Mouse (Mus musculus) embryonic facial prominence, embryonic 12.5 days (tissue): ENCODE data around the gene 2010111I01Rik. TPM values are rescaled to one million over a fixed set of nuclear protein-coding genes. Genes with fewer than 3 reads are reported as not detected.
"Not testable (repeated sequence)": the region's sequence is repeated elsewhere in the genome, so short reads cannot be mapped to it uniquely, and the experiment has no call there.

Source experiments
- ATAC-seq: fragments of 200-750 bp; cut with Nextera tagmentation; 2 replicates; pipeline ENCODE4 v1.8.0; 2017; ENCODE audit not compliant: insufficient number of reproducible peaks, insufficient read depth, low FRiP score, low TSS enrichment
- H3K27ac ChIP-seq: fragments of 300-500 bp; sonication (generic); 2 replicates; pipeline ENCODE4 v1.5.1; 2016; ENCODE audit warnings: mild to moderate bottlenecking
- H3K27me3 ChIP-seq: fragments of 300-500 bp; sonication (generic); 2 replicates; pipeline ENCODE4 v1.6.1; 2016; ENCODE audit warnings: mild to moderate bottlenecking, moderate library complexity
- H3K36me3 ChIP-seq: fragments of 300-500 bp; sonication (generic); 2 replicates; pipeline ENCODE4 v1.6.1; 2016; ENCODE audit warnings: mild to moderate bottlenecking
- H3K4me1 ChIP-seq: fragments of 300-500 bp; sonication (generic); 2 replicates; pipeline ENCODE4 v1.6.1; 2016
- H3K4me2 ChIP-seq: fragments of 300-500 bp; sonication (generic); replicated peaks from 2 replicates; pipeline ENCODE4 v1.6.1; 2016; ENCODE audit warnings: mild to moderate bottlenecking, moderate library complexity
- H3K4me3 ChIP-seq: fragments of 300-500 bp; sonication (generic); 2 replicates; pipeline ENCODE4 v1.5.1; 2016; ENCODE audit warnings: mild to moderate bottlenecking
- H3K9ac ChIP-seq: fragments of 300-500 bp; sonication (generic); 2 replicates; pipeline ENCODE4 v1.6.1; 2016; ENCODE audit warnings: mild to moderate bottlenecking, moderate library complexity
- H3K9me3 ChIP-seq: fragments of 300-500 bp; sonication (generic); 2 replicates; pipeline ENCODE4 v1.6.1; 2016; ENCODE audit warnings: mild to moderate bottlenecking, moderate library complexity
- WGBS: fragments of 180-500 bp; shearing (Covaris S2); methylation state at CpG from one replicate; pipeline ENCODE4 v1.1.7; 2016; 5-methylcytosine and 5-hydroxymethylcytosine counted together
- polyA plus RNA-seq: library from polyadenylated mRNA; unstranded; fragments of >200 nt; fragmentation: Nextera tagmentation; extraction: Ambion mirVana; gene quantifications from 2 replicates; pipeline ENCODE4 v1.2.1, GENCODE M21; 2016

2010111I01Rik gene
- polyA plus RNA-seq, 1 experiment from 2014 or later = 144 TPM

DNA sequence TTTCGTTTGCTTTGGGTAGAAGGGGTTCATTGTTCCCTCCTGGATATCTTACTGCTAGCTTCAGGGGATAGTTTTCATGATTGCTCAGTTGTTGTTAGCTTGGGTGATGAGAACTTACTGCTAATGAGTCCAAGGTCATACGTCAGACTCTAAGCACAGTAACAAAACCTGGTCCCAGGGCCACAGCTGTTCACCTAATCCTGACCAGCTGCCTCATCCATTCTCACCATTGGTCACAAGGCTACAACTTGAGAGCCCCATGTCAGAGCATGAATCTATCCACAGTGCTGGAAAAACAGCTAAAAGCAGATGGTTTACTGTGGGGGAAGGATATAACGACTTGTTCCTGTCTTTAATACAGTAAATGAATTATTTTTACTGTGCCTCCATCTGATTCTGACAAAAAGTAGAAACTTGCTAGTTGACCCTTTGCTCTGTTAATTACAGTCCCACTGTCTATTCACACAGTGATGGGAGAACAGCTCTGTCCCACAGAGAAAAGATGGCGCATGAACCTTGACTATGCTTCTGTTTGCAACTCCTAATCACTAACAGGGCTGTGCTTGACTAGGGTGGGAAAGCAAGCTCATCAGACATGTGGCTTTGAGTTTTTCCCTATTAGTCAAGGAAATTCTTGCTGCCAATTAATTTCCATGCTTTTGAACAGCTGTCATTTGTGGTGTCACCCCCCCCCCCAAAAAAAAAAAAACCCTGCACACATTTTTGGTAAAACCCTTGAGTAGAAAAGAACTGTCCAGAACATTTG is 103.9 kb downstream of the 2010111I01Rik start:
- H3K27ac ChIP-seq = 0 out of 2 replicates have a peak overlapping the region, but pooled peaks have one; percentile 0

DNA sequence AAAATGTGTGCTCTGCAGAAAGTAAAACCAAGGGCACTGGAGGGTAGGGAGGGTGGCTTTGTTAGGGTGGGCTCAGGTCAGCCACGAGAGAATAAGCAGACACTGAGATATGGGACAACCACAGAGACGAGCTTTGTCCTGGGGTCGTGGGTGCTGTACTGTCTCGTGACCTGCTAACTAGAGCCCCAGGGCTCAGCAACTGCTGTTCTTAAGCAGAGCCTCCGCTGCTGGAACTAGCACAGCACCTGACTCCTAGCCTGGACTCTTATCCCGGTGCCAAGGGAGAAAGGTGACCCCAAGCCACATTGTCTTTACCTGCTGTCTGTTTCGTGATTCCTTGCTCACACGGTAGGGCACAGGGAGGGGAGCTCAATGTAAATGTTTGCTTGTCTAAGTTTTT is 107.2 kb downstream of the 2010111I01Rik start:
- Histone ChIP-seq H3K27ac (peak overlapping the region; percentile 61), H3K9me3 (no peaks in the 10 kb centered on the region), H3K27me3 (no peaks in the 10 kb centered on the region), H3K9ac (no peak overlapping the region), H3K4me3 (no peak overlapping the region), H3K36me3 (no peaks in the 10 kb centered on the region), H3K4me1 (peaks cover 18% of the 10 kb centered on the region; the same call in 1 of the 2 replicates), H3K4me2 (no peak overlapping the region)
- WGBS = 50% methylated on average over 8 of the region's 8 CpGs
- ATAC-seq = no peak

More for the DNA sequence above, 103.9 kb downstream of the 2010111I01Rik start:
- Histone ChIP-seq H3K36me3 (no peaks in the 10 kb centered on the region), H3K9me3 (no peaks in the 10 kb centered on the region), H3K9ac (no peak overlapping the region), H3K4me2 (no peak overlapping the region), H3K27me3 (no peaks in the 10 kb centered on the region), H3K4me1 (peaks cover 9% of the 10 kb centered on the region; the same call in 1 of the 2 replicates), H3K4me3 (no peak overlapping the region)
- ATAC-seq = no peak
- 51% methylated on average over 4 of the region's 4 CpGs for WGBS

DNA sequence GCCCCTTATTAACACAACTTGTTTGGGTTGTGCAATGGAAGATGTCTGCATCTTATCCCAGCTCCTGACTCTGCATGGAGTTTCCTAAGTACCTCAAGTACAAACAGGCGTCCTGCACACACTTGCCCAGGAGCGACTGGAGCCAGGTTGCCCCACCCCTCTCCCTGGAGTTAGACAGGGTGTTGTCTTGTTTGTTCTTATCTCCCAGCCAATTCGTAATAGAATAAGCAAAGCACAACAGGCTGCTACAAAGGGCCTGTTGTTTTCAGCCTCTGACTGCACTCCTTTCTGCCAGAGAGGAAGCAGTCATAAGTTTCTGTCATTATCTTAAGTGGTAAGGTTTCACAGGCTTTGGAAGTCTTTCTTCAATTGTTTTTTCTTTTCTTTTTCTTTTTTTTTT is 107.7 kb downstream of the 2010111I01Rik start:
- 18% methylated on average over 3 of the region's 3 CpGs for WGBS
- Histone ChIP-seq H3K4me2 (no peak overlapping the region), H3K36me3 (no peaks in the 10 kb centered on the region), H3K9me3 (no peaks in the 10 kb centered on the region), H3K4me1 (peaks cover 18% of the 10 kb centered on the region; the same call in 1 of the 2 replicates), H3K27ac (0 out of 2 replicates have a peak overlapping the region, but pooled peaks have one; percentile 63), H3K27me3 (no peaks in the 10 kb centered on the region), H3K4me3 (no peak overlapping the region), H3K9ac (no peak overlapping the region)
- 0 out of 2 replicates have a peak, but pooled peaks have one; percentile 56 for ATAC-seq

DNA sequence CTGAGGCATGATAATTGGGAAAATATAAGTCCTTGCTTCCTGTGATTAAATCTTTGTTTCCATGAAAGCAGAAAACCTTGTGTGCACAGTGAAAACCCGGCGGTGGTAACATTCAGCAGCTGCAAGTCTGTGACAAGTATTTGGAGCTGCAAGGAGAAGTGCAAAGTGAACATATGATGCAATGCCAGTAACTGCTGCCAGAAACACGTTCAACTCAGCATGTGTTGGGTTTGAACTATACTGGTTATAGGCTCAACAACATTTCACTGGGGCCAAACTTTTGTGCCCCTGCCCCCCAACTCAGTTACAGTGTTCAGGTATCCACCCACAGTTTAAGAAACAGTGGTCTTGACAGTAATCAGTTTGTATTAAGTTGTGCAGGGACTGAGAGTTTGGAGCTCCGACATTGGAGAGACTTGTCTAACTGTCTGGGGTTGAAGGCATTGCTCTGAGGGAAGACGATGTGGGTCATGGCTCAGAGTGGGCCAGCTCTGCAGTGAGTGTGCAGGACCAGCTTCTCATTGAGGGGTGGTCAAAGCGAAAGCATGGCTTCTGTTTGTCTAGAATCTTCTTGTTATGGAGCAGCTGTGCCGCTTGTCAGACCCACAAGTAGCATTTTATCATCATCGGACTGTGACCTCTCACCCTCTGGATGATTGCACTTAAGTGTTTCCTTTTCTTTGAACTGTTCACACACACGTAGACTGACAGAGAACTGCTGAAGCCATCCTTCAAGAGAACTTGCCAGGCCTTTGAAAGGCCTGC is 109.4 kb downstream of the 2010111I01Rik start:
- no peaks in the 10 kb centered on the region for H3K36me3 ChIP-seq
- 0 out of 2 replicates have a peak overlapping the region, but pooled peaks have one; percentile 61 for H3K27ac ChIP-seq
- 46% methylated on average over 9 of the region's 9 CpGs for WGBS
- no peaks in the 10 kb centered on the region for H3K27me3 ChIP-seq
- peaks cover 18% of the 10 kb centered on the region; the same call in 1 of the 2 replicates for H3K4me1 ChIP-seq
- H3K4me2 ChIP-seq = no peak overlapping the region
- no peaks in the 10 kb centered on the region for H3K9me3 ChIP-seq
- no peak for ATAC-seq
- no peak overlapping the region for H3K4me3 ChIP-seq
- H3K9ac ChIP-seq = no peak overlapping the region

DNA sequence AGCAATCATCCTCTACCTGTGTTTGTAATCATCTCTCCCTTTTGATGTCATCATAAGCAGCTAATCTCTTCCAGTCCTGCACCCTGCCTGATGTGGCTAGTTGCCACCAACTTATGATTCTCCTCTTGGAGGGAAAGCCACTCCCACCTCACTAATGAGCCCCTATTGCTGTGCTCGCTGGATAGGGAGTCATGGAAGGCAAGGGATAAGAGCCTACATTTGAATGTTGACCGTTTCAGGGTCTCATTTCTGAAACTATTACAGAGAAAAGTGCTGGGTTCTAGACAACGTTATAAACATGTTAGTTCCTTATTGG is 109.9 kb downstream of the 2010111I01Rik start:
- no peaks in the 10 kb centered on the region for H3K36me3 ChIP-seq
- H3K4me1 ChIP-seq = peaks cover 18% of the 10 kb centered on the region; the same call in 1 of the 2 replicates
- H3K27ac ChIP-seq = no peak overlapping the region
- no peak for ATAC-seq
- WGBS = 58% methylated on average over 3 of the region's 3 CpGs
- H3K4me3 ChIP-seq = no peak overlapping the region
- H3K4me2 ChIP-seq = no peak overlapping the region
- H3K9ac ChIP-seq = no peak overlapping the region
- no peaks in the 10 kb centered on the region for H3K9me3 ChIP-seq
- no peaks in the 10 kb centered on the region for H3K27me3 ChIP-seq

DNA sequence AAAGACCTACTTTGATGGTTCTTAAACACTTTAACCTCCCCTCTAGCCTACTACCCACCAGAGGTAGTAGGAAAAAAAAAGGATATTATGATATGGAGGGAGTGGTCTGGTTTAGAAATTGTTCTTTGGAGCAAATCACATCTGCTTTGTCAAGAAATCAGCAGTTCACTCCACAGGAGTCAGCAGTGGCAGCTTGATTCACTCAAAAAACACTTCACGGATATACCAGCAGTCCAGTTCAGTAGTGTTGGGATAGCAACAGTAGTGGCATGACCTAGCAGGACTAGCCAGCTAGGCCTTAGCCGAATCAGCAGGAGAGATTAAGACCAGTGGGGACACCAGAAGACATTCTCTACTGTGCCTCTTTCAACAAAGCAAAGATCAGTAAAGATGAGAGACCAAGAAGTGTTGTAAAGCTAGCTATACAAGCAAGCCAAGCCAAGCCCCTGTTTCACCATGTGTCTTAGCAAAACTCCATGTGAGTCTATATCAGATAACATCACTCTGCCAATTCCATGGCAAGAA is 110.7 kb downstream of the 2010111I01Rik start:
- H3K4me3 ChIP-seq = no peak overlapping the region
- no peaks in the 10 kb centered on the region for H3K27me3 ChIP-seq
- no peaks in the 10 kb centered on the region for H3K9me3 ChIP-seq
- H3K4me1 ChIP-seq = peaks cover 18% of the 10 kb centered on the region; the same call in 1 of the 2 replicates
- 81% methylated on average over 2 of the region's 2 CpGs for WGBS
- H3K9ac ChIP-seq = no peak overlapping the region
- H3K27ac ChIP-seq = no peak overlapping the region
- no peak overlapping the region for H3K4me2 ChIP-seq
- H3K36me3 ChIP-seq = no peaks in the 10 kb centered on the region
- ATAC-seq = no peak

DNA sequence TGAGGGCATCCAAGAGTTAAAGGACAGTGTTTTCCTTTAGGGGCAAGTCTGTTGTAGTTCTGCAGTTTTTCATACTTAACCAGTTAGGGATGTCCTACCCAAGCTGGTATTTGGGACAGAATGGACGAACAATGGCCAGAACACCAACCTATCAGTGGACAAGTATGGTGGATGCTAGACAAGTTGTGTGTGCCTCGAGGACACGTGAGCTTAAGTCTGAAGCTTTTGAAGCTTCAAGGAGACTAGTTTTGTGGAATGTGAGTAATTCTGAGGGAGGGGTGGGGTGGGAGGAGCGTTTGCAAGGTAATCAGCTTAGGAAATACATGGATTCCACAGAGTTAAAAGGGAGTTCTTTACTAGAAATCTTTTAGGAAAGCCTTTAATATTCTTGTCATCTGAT is 115.5 kb downstream of the 2010111I01Rik start:
- H3K27me3 ChIP-seq = no peaks in the 10 kb centered on the region
- peaks cover 13% of the 10 kb centered on the region; the same call in 1 of the 2 replicates for H3K4me1 ChIP-seq
- no peak overlapping the region for H3K4me2 ChIP-seq
- no peaks in the 10 kb centered on the region for H3K9me3 ChIP-seq
- no peak overlapping the region for H3K27ac ChIP-seq
- no peaks in the 10 kb centered on the region for H3K36me3 ChIP-seq
- 50% methylated on average over 4 of the region's 4 CpGs for WGBS
- ATAC-seq = no peak
- H3K9ac ChIP-seq = no peak overlapping the region
- no peak overlapping the region for H3K4me3 ChIP-seq

DNA sequence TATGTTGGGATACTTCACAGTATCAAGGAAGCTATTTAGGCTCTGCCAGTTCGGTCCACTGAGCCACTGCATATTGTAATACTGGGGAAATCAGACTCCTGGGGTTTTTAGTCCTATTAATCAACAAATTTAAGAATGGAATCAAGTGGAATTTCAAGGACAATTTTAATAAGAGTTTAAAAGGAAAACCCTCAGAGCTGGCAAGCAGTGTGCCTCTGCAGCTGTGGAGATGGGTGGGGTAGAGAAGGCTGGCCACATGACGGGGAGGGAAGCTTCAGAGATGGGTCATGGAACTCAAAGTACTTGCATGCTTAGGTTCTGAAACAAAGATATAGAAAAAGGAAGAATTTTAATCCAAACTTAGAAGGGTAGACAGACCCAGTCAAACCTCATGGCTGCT is 116.1 kb downstream of the 2010111I01Rik start:
- no peak for ATAC-seq
- H3K27me3 ChIP-seq = no peaks in the 10 kb centered on the region
- H3K27ac ChIP-seq = no peak overlapping the region
- peaks cover 13% of the 10 kb centered on the region; the same call in 1 of the 2 replicates for H3K4me1 ChIP-seq
- H3K9me3 ChIP-seq = no peaks in the 10 kb centered on the region
- no peak overlapping the region for H3K4me2 ChIP-seq
- no peak overlapping the region for H3K9ac ChIP-seq
- no peak overlapping the region for H3K4me3 ChIP-seq
- WGBS = 80% methylated on average over 2 of the region's 2 CpGs
- no peaks in the 10 kb centered on the region for H3K36me3 ChIP-seq

DNA sequence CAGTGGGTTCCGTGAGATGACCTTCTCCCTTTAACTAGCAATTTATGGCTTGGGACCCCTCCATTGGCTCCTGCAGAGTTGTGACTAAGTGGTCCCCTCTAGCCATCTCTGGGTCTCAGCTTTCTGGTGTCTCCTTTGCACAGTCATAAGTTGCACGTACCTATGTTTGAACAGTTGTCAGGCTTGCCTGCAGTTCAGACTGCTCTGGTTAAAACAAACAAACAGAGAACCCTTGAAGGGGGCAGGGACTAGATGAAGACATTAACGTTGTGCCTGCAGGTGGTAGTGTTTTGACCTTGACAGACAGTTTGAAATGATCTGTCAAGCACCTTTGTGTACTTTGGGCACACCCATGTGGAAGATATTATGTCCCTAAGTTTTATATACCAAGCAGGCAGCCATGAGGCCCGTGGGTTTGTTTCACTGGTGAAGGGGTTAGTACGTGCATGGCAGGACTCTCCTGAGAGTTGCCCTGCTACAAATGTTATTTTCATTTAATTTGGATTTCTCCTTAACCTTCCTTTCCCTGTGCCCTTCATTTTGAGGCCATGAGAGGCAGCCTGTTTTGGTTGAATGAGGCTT is 118.0 kb downstream of the 2010111I01Rik start:
- Histone ChIP-seq H3K9ac (no peak overlapping the region), H3K4me1 (peaks cover 13% of the 10 kb centered on the region; the same call in 1 of the 2 replicates), H3K9me3 (no peaks in the 10 kb centered on the region), H3K4me2 (no peak overlapping the region), H3K27me3 (no peaks in the 10 kb centered on the region), H3K27ac (no peak overlapping the region), H3K4me3 (no peak overlapping the region), H3K36me3 (no peaks in the 10 kb centered on the region)
- 34% methylated on average over 5 of the region's 5 CpGs for WGBS
- no peak for ATAC-seq

DNA sequence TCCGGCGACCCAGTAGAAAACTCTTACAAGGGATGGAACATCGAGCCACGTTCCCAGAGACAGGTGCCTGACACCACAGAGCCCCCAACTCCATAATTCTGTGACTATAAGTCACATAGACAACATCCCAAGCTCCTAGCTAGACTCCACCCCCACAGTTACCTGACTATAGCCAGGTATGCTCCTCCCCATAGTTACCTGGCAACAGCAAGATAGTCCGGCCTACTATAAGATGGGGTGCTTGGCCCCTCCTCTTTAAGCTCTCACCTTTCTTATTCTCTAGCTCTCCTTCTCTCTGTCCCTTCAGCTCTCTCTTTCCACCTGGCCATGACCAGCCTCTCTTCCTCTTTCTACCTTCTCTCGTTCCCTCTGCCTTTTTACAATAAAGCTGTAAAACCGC is 118.4 kb downstream of the 2010111I01Rik start:
- H3K36me3 ChIP-seq, H3K9me3 ChIP-seq, H3K4me3 ChIP-seq, ATAC-seq, H3K27me3 ChIP-seq, H3K9ac ChIP-seq, H3K4me2 ChIP-seq: not testable (repeated sequence)
- 64% methylated on average over 7 of the region's 7 CpGs for WGBS
- Histone ChIP-seq H3K4me1 (peaks cover 13% of the 10 kb centered on the region; the same call in 1 of the 2 replicates), H3K27ac (peak overlapping the region; percentile 36; the same call in 1 of the 2 replicates)

DNA sequence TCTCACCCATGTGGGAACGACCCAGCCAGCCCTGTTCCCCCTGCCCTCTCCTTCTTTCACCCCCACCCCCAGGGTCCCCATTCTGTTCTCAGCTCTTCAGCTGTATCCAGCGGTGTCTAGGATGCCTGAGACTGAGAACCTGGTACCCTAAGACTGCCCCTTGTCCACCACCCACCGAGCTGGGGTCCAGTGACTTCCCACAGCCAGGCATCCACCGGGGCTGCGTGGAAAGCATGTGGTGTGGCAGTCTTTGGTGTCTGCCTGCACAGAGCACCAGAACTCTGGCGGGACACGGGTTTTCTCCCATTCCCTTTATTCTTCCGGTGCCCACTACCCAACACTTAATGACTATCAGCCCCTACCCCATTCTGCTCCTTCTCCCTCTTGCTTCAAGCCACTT is 119.0 kb downstream of the 2010111I01Rik start:
- Histone ChIP-seq H3K27ac (peak overlapping the region; percentile 36; the same call in 1 of the 2 replicates), H3K9ac (no peak overlapping the region), H3K4me1 (peaks cover 13% of the 10 kb centered on the region; the same call in 1 of the 2 replicates), H3K4me2 (no peak overlapping the region), H3K9me3 (no peaks in the 10 kb centered on the region), H3K36me3 (no peaks in the 10 kb centered on the region), H3K4me3 (no peak overlapping the region), H3K27me3 (no peaks in the 10 kb centered on the region)
- 70% methylated on average over 8 of the region's 8 CpGs for WGBS
- 0 out of 2 replicates have a peak, but pooled peaks have one; percentile 64 for ATAC-seq
